Mouse (Mus musculus) C3H10T1/2 (cell line): ENCODE data around the gene Helz2. TPM values are rescaled to one million over a fixed set of nuclear protein-coding genes. Genes with fewer than 3 reads are reported as not detected.

Experiments used
- polyA plus RNA-seq, 2 experiments: library from polyadenylated mRNA; unstranded; fragments of >200 nt; fragmentation: generic; extraction: Trizol; gene quantifications; one replicate each; pipeline ENCODE4 v1.2.1; 2012; ENCODE audit warnings: missing spikeins in 2 of 2

Helz2 gene
- polyA plus RNA-seq = 1 to 10 TPM in 1 of 2 experiments, under 1 TPM in 1; 0.28 to 2.3 TPM

DNA sequence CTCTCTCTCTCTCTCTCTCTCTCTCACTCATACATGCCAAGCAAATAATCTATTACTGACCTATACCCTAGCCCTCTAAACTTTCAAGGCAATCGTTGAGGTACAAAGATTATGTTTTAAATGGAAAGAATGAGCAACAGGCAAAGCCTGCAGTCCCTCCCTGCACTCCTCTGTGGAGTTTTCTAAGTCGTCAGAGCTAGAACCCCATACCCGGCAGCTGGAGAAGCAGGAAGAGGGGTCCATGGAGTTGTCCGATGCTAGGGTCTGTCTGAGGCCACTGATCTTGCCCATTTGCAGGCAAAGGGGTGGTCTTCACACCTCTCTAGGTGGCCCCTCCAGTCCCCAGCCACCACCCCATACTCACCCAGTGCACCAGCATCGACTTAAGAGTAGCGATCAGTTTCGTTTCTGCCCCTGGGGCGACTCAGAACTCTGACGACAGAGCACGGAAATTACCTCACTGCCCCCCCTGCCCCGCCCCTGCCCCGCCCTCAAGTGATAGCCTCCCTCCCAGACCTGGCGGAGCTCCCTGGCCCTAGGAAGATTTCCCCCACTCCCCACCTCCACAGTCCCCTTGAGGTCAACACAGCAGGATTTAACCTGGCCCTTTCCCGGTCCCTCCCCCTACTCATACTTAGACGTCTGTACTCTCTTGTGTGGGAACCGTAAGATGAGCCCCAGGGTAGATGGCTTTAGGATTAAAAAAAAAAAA lies at the start of gene Helz2:
Gene Helz2, minus strand, starts transcription at position 426 of the 712 bp plus-strand sequence.

DNA sequence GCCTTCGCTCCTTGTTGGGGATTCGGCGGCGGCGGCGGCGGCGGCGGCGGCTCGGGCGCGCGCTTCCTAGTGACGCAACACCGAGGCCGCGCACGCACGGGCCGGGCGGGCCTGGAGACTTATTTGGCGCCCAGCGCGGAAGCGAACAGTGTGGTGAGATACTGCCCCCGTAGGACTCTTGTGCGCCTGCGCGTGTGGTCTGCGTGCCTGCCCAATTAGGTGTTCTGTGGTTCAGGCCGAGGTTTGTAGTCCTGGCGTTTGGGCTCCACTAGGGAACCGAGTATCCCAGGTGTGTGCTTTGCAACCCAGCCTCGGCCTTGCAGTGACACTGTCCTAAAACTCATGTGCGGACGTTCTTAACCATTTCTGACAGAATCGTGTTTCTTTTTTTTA lies 46.1 kb upstream of the Helz2 start, which contains the start of gene Gmeb2:
Gene Gmeb2, minus strand, starts transcription at position 78 of the 393 bp plus-strand sequence.

DNA sequence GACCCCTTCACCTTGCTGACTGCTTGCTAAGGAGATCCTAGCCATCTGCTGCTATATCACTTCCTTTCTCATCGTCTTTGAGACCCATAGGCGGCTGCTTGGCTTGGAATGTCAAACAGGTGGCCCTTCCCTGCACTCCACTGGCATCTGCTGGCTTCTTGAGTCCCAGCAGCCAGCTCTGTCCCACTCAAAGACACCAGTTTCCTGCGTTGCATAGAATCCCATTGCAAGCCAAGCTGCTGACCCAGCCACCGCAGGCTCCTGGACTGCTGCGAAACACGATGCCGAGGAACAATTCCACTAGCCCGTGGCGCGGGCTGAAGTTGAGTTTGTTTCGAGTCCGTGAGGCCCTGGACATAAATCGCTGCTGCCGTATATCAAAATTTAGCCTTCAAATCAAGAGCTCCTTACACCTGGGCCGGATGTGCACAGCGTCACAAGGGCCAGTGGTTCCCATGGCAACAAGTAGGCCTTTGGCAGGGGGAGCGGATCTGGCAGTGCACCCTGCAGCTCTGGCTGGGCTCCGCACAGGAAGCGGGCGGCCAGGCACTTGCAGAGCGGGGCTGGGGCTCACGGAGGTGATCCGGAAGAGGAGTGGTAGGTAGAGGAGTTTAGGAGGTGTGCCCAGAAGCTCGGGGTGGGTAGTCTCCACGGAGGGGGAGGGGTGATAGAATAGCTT lies 22.1 kb downstream of the Helz2 start, which contains the start of gene Fndc11:
Gene Fndc11, plus strand, starts transcription at position 476 of the 679 bp plus-strand sequence.

DNA sequence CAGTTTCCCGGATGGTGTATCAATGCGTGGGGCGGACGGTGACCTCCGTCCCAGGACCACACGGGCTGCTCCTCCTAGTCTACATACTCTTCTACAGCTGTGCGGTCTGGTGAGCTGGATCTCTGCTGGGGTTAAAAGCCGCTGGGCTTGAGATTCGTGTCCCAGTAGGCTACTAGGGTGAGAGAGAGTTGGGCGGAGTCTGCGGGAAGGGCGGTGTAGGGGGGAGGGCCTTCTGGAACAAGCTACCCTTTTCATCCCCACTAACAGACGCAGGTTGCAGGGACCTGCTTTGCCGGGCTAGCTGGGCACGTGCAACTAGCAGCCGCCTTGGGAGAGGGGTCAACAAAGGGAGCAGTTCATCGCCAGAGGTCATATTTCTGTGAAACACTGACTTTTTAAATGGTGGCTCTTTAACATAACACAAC lies 28.8 kb downstream of the Helz2 start, which contains the start of gene Srms:
Gene Srms, minus strand, starts transcription at position 165 of the 425 bp plus-strand sequence.

DNA sequence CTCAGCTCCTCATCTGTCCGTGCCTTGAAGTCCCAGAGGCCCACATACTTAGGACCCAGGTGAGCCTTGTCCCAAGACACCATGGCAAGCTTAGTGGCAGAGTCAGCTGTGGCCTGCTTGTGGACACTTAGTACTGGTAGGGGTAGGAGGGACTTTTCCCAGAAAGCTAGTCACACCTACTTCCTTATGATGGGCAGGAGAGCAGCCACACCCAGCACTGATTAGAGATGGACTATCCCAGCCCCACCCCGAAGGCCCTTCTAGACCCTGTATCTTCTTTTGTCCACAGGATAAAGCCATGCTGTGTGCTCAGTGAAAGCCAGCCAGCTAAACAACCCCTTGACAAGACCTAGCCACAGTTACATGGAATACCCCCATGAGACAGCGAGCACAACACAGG lies 39.4 kb downstream of the Helz2 start, which contains the start of gene Ptk6:
Gene Ptk6, minus strand, starts transcription at position 368 of the 400 bp plus-strand sequence.

DNA sequence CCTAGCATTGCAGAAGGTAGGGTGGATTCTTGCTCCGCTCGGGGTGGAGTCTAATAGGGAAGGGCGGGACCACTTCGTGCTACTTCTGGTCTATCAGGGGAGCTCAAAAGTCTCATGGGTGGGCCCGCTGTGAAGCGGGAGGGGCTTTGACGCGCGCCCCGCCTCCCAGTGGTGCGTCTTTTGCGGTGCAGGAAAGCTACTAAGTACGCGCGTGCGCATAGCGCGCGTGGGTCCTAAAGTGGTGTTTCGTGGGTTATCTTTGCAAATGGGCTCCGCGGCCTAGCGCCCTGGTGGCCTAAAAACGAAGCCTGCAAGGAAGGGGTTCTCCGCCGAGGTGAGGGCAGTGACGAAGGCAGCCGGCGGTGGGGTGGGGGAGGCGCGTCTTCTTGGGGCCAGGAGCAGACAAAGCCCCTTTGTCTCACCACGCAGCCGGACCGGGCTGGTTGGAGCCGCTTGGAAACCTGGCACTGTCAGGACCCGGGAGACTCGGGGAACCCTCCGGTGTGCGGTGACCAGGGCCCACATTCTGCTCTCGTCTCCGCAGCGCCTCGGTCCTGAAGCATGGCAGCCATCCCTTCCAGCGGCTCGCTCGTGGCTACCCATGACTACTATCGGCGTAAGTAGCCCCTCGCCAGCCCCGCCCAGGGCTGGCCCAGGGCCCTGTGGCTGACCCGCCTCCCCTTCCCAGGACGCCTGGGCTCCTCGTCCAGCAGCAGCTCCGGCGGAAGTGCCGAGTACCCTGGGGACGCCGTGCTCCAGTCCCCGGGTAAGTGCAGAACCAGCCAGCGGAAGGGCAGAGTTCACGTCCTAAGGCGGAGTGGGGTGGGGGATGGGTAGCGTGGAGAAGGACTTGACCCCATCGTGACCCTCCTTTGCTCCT lies 54.5 kb downstream of the Helz2 start, which contains the start of gene Ppdpf:
Gene Ppdpf, plus strand, starts transcription at position 127 of the 880 bp plus-strand sequence.

Other genes with a start within 250 kb of the Helz2 start
- not detected for gene Chrna4, start 198.5 kb downstream of the Helz2 start, polyA plus RNA-seq
- not detected for gene Kcnq2, start 106.7 kb downstream of the Helz2 start, polyA plus RNA-seq
- gene Eef1a2, start 85.0 kb downstream of the Helz2 start, polyA plus RNA-seq = not detected
- gene Ppdpf, start 54.8 kb downstream of the Helz2 start, polyA plus RNA-seq = 10 to 100 TPM; 54.2 to 64.2 TPM
- gene Ptk6, start 39.2 kb downstream of the Helz2 start, polyA plus RNA-seq = not detected
- gene Srms, start 28.8 kb downstream of the Helz2 start, polyA plus RNA-seq = under 1 TPM in 1 of 2 experiments, not detected in 1; 0.04 TPM
- not detected for gene Fndc11, start 22.0 kb downstream of the Helz2 start, polyA plus RNA-seq
- 1 to 10 TPM; 3.1 to 9.1 TPM for gene Gmeb2, start 46.0 kb upstream of the Helz2 start, polyA plus RNA-seq
- gene Stmn3, start 72.5 kb upstream of the Helz2 start, polyA plus RNA-seq = under 1 TPM in 1 of 2 experiments, not detected in 1; 0.14 TPM
- 10 to 100 TPM; 29.8 to 40.9 TPM for gene Rtel1, start 77.7 kb upstream of the Helz2 start, polyA plus RNA-seq
- gene Zgpat, start 122.9 kb upstream of the Helz2 start, polyA plus RNA-seq = 10 to 100 TPM in 1 of 2 experiments, 1 to 10 TPM in 1; 8.6 to 19.6 TPM
- 10 to 100 TPM; 34.3 to 40.3 TPM for gene Arfrp1, start 123.4 kb upstream of the Helz2 start, polyA plus RNA-seq
- 10 to 100 TPM in 1 of 2 experiments, 1 to 10 TPM in 1; 2.1 to 19.5 TPM for gene Lime1, start 138.1 kb upstream of the Helz2 start, polyA plus RNA-seq
- 1 to 10 TPM in 1 of 2 experiments, under 1 TPM in 1; 0.48 to 1.7 TPM for gene Zbtb46, start 217.4 kb upstream of the Helz2 start, polyA plus RNA-seq